Mouse (Mus musculus) adrenal gland, postnatal 14 days (tissue): ENCODE measurements around the gene Dpp4. TPM values are rescaled to one million over a fixed set of nuclear protein-coding genes. Genes with fewer than 3 reads are reported as not detected.

Source experiments
- DNase-seq: peaks from one replicate; pipeline ENCODE4 v3.0.0; 2021; ENCODE audit warnings: mixed read lengths
- total RNA-seq: library from RNA; stranded (reverse); gene quantifications from 2 replicates; pipeline ENCODE4 v1.2.3, GENCODE M21; 2021

The Dpp4 gene
- total RNA-seq, 1 experiment from 2014 or later = 12.4 TPM

GRCm38 (mm10) chr2:62411211-62412080 is 585 bp downstream of the Dpp4 start:
- peak; percentile 36 for DNase-seq

- DNase-seq = no peak
These were observed 3.3 kb downstream of the Dpp4 start for GRCm38 (mm10) chr2:62408701-62409201.

- DNase-seq = no peak
These were observed 3.8 kb downstream of the Dpp4 start for GRCm38 (mm10) chr2:62408216-62408615.

GRCm38 (mm10) chr2:62403556-62404135 is 8.4 kb downstream of the Dpp4 start:
- DNase-seq = no peak

- no peak for DNase-seq
These were observed 11.0 kb downstream of the Dpp4 start for GRCm38 (mm10) chr2:62401011-62401410.

GRCm38 (mm10) chr2:62399832-62400231 is 12.2 kb downstream of the Dpp4 start:
- no peak for DNase-seq

- no peak for DNase-seq
These were observed 12.7 kb downstream of the Dpp4 start for GRCm38 (mm10) chr2:62399361-62399760.

- DNase-seq = no peak
These were observed 13.7 kb downstream of the Dpp4 start for GRCm38 (mm10) chr2:62398115-62398875.

GRCm38 (mm10) chr2:62397661-62398060 is 14.4 kb downstream of the Dpp4 start:
- DNase-seq = no peak

GRCm38 (mm10) chr2:62396799-62397198 is 15.2 kb downstream of the Dpp4 start:
- no peak for DNase-seq

- DNase-seq = no peak
These were observed 17.2 kb downstream of the Dpp4 start for GRCm38 (mm10) chr2:62394800-62395199.

GRCm38 (mm10) chr2:62392098-62392497 is 19.9 kb downstream of the Dpp4 start:
- DNase-seq = no peak

- DNase-seq = no peak
These were observed 21.0 kb downstream of the Dpp4 start for GRCm38 (mm10) chr2:62390961-62391461.

GRCm38 (mm10) chr2:62390305-62390704 is 21.7 kb downstream of the Dpp4 start:
- DNase-seq = no peak

GRCm38 (mm10) chr2:62388841-62389240 is 23.2 kb downstream of the Dpp4 start:
- no peak for DNase-seq

GRCm38 (mm10) chr2:62383196-62383595 is 28.8 kb downstream of the Dpp4 start:
- no peak for DNase-seq

GRCm38 (mm10) chr2:62382440-62382839 is 29.6 kb downstream of the Dpp4 start:
- no peak for DNase-seq

GRCm38 (mm10) chr2:62381756-62382155 is 30.3 kb downstream of the Dpp4 start:
- DNase-seq = no peak

GRCm38 (mm10) chr2:62373692-62374091 is 38.3 kb downstream of the Dpp4 start:
- no peak for DNase-seq

GRCm38 (mm10) chr2:62370048-62370447 is 42.0 kb downstream of the Dpp4 start:
- no peak for DNase-seq

- DNase-seq = no peak
These were observed 43.5 kb downstream of the Dpp4 start for GRCm38 (mm10) chr2:62368349-62369053.

- no peak for DNase-seq
These were observed 48.4 kb downstream of the Dpp4 start for GRCm38 (mm10) chr2:62363606-62364005.
